Comparison of ENCODE assay signal across 8 mouse cellular contexts in genomic region chr1:34006828-34007361, GRCm38 (mm10).
DNase-seq lines count a peak whose midpoint lies in the region; ATAC-seq and TF ChIP-seq lines count a peak whose summit lies in the region.

No protein-coding gene starts in this region.

- H3K36me3 ChIP-seq in lung, postnatal 0 days (ENCODE audit: insufficient read depth, low read length), result no peaks in the 10 kb centered on the region
- no peaks in the 10 kb centered on the region for H3K36me3 ChIP-seq in limb, embryonic 12.5 days
- no peaks in the 10 kb centered on the region for H3K36me3 ChIP-seq in stomach, postnatal 0 days (ENCODE audit: control insufficient read depth, insufficient read depth, low read length)

- H3K4me2 ChIP-seq in lung, postnatal 0 days (replicated peaks; ENCODE audit: low read depth, low read length), result peak overlapping the region; percentile 63
- peak overlapping the region; percentile 76 for H3K4me2 ChIP-seq in limb, embryonic 12.5 days
- H3K4me2 ChIP-seq in stomach, postnatal 0 days (replicated peaks; ENCODE audit: low read depth), result peak overlapping the region; percentile 72

- H3K4me3 ChIP-seq in cerebellum, adult 2 months (replicated peaks; ENCODE audit: insufficient read depth, low read depth, low read length), result peak overlapping the region; percentile 73
- H3K4me3 ChIP-seq in lung, postnatal 0 days (ENCODE audit: low read depth, low read length), result peak overlapping the region; percentile 39; the same call in 1 of the 2 replicates
- peak overlapping the region; percentile 52 for H3K4me3 ChIP-seq in limb, embryonic 12.5 days (replicated peaks)
- H3K4me3 ChIP-seq in stomach, postnatal 0 days (ENCODE audit: low read depth, low read length), result peak overlapping the region; percentile 55

- 0 out of 2 replicates have a peak, but pooled peaks cover 3% of the 10 kb centered on the region for H3K4me1 ChIP-seq in cerebellum, adult 2 months (ENCODE audit: control insufficient read depth, insufficient read depth, low read length)
- H3K4me1 ChIP-seq in lung, postnatal 0 days (ENCODE audit: insufficient read depth, low read depth, low read length), result peaks cover 12% of the 10 kb centered on the region
- peaks cover 39% of the 10 kb centered on the region for H3K4me1 ChIP-seq in limb, embryonic 12.5 days (replicated peaks)
- H3K4me1 ChIP-seq in stomach, postnatal 0 days (replicated peaks; ENCODE audit: control insufficient read depth, insufficient read depth), result 0 out of 2 replicates have a peak, but pooled peaks cover 4% of the 10 kb centered on the region

- no peak for ATAC-seq in lung, postnatal 0 days
- ATAC-seq in limb, embryonic 12.5 days (ENCODE audit: insufficient number of reproducible peaks, insufficient read depth, low FRiP score, low TSS enrichment, low read depth), result no peak
- no peak for ATAC-seq in stomach, postnatal 0 days (ENCODE audit: low FRiP score, low TSS enrichment)
- no peak for ATAC-seq in megakaryocyte progenitor cell, adult 5-6 weeks (replicated peaks; ENCODE audit: poor library complexity)

- WGBS in cerebellum, adult 2 months, result 24% methylated on average over 5 of the region's 5 CpGs
- 57% methylated on average over 5 of the region's 5 CpGs for WGBS in lung, postnatal 0 days
- WGBS in limb, embryonic 12.5 days, result 18% methylated on average over 5 of the region's 5 CpGs
- 73% methylated on average over 5 of the region's 5 CpGs for WGBS in stomach, postnatal 0 days

- TF ChIP-seq CTCF in cerebellum, adult 2 months (IDR thresholded peaks at IDR 0.05; ENCODE audit: borderline replicate concordance, insufficient read depth, low read depth, low read length), result no peak
- TF ChIP-seq CTCF in lung, postnatal 0 days (IDR thresholded peaks at IDR 0.05), result no peak
- no peak for TF ChIP-seq CTCF in stomach, postnatal 0 days (IDR thresholded peaks at IDR 0.05; ENCODE audit: low read depth)

- DNase-seq in cerebellum, adult 2 months, result peak; percentile 31 to 47
- DNase-seq in cerebellum, adult 8-10 months, result no peak
- no peak for DNase-seq in lung, postnatal 0 days (ENCODE audit: low spot score)
- DNase-seq in lung, adult 18-20 months, result no peak
- no peak for DNase-seq in stomach, postnatal 0 days (ENCODE audit: low spot score)
- DNase-seq in gastrocnemius, postnatal 36 days, result no peak

- no peak overlapping the region for H3K9ac ChIP-seq in lung, postnatal 0 days (replicated peaks; ENCODE audit: low read depth)
- 0 out of 2 replicates have a peak overlapping the region, but pooled peaks have one; percentile 65 for H3K9ac ChIP-seq in limb, embryonic 12.5 days (replicated peaks)
- peak overlapping the region; percentile 58; the same call in 1 of the 2 replicates for H3K9ac ChIP-seq in stomach, postnatal 0 days (ENCODE audit: low read length)

- TF ChIP-seq EP300 in lung, postnatal 0 days (IDR thresholded peaks at IDR 0.05), result no peak
- TF ChIP-seq EP300 in stomach, postnatal 0 days (optimal IDR thresholded peaks at IDR 0.05), result no peak

- intact Hi-C loops in gastrocnemius, postnatal 36 days (cut with DNase I), result loop anchor here (2.0 to 5.0 kb wide), 2 partner anchors 46 to 110 kb away; no protein-coding TSS in a partner anchor

- peak overlapping the region; percentile 61 for H3K27ac ChIP-seq in cerebellum, adult 2 months (ENCODE audit: insufficient read depth, low read length)
- H3K27ac ChIP-seq in lung, postnatal 0 days (ENCODE audit: low read length), result no peak overlapping the region
- peak overlapping the region; percentile 88; the same call in 1 of the 2 replicates for H3K27ac ChIP-seq in limb, embryonic 12.5 days
- H3K27ac ChIP-seq in stomach, postnatal 0 days (replicated peaks), result no peak overlapping the region

- no peaks in the 10 kb centered on the region for H3K9me3 ChIP-seq in lung, postnatal 0 days (ENCODE audit: low read length)
- no peaks in the 10 kb centered on the region for H3K9me3 ChIP-seq in limb, embryonic 12.5 days
- no peaks in the 10 kb centered on the region for H3K9me3 ChIP-seq in stomach, postnatal 0 days (ENCODE audit: control insufficient read depth, low read length)

- no peaks in the 10 kb centered on the region for H3K27me3 ChIP-seq in cerebellum, adult 2 months (ENCODE audit: control insufficient read depth, insufficient read depth, low read length)
- H3K27me3 ChIP-seq in lung, postnatal 0 days (replicated peaks; ENCODE audit: insufficient read depth, low read length), result no peaks in the 10 kb centered on the region
- peaks cover 18% of the 10 kb centered on the region for H3K27me3 ChIP-seq in limb, embryonic 12.5 days
- H3K27me3 ChIP-seq in stomach, postnatal 0 days (ENCODE audit: control insufficient read depth, insufficient read depth, low read length), result no peaks in the 10 kb centered on the region

- no peak for TF ChIP-seq POLR2A in cerebellum, adult 2 months (IDR thresholded peaks at IDR 0.05; ENCODE audit: borderline replicate concordance, insufficient read depth, low read length)

Comparison
In these comparisons a context has a peak if more than half of its experiments do, and no peak if none do; other contexts are left out.
1. DNase-seq: peak in cerebellum, adult 2 months (2 of 2); none in cerebellum, adult 8-10 months (single experiment), lung, postnatal 0 days (single experiment), lung, adult 18-20 months (0 of 2), stomach, postnatal 0 days (single experiment) and gastrocnemius, postnatal 36 days (0 of 2).
2. H3K27ac ChIP-seq: peak in cerebellum, adult 2 months (single experiment) and limb, embryonic 12.5 days (single experiment); none in lung, postnatal 0 days (single experiment) and stomach, postnatal 0 days (single experiment).
3. Peak in every context shown above with its lines, with median percentiles within 50 percentile points of each other: H3K4me3 ChIP-seq and H3K4me2 ChIP-seq.